Mouse (Mus musculus) liver, embryonic 11.5 days (tissue): ENCODE data around the gene Ppm1j. TPM values are rescaled to one million over a fixed set of nuclear protein-coding genes. Genes with fewer than 3 reads are reported as not detected.

ENCODE experiments used
- ATAC-seq: fragments of 200-750 bp; cut with Nextera tagmentation; replicated peaks from 2 replicates; pipeline ENCODE4 v1.8.0; 2017; ENCODE audit warnings: moderate number of reproducible peaks, mild to moderate bottlenecking, moderate TSS enrichment, moderate library complexity; ENCODE audit not compliant: low FRiP score
- DNase-seq: peaks from one replicate; pipeline ENCODE4 v3.0.0-alpha.2; 2017; ENCODE audit warnings: low spot score
- H3K27ac ChIP-seq: fragments of 300-500 bp; sonication (generic); 2 replicates; pipeline ENCODE4 v1.5.1; 2014; ENCODE audit warnings: mild to moderate bottlenecking, low read depth, low read length, control low read depth
- H3K27me3 ChIP-seq: fragments of 300-500 bp; sonication (generic); replicated peaks from 2 replicates; pipeline ENCODE4 v1.6.1; 2014; ENCODE audit warnings: low read length, mixed read lengths; ENCODE audit not compliant: control insufficient read depth, insufficient read depth
- H3K36me3 ChIP-seq: fragments of 300-500 bp; sonication (generic); 2 replicates; pipeline ENCODE4 v1.6.1; 2014; ENCODE audit warnings: mild to moderate bottlenecking, low read length, moderate library complexity, mixed read lengths; ENCODE audit not compliant: control insufficient read depth, insufficient read depth
- H3K4me1 ChIP-seq: fragments of 300-500 bp; sonication (generic); replicated peaks from 2 replicates; pipeline ENCODE4 v1.6.1; 2014; ENCODE audit warnings: low read length, mixed read lengths; ENCODE audit not compliant: control insufficient read depth, insufficient read depth
- H3K4me2 ChIP-seq: fragments of 300-500 bp; sonication (generic); 2 replicates; pipeline ENCODE4 v1.6.1; 2014; ENCODE audit warnings: mild to moderate bottlenecking, control low read depth, moderate library complexity
- H3K4me3 ChIP-seq: fragments of 300-500 bp; sonication (generic); 2 replicates; pipeline ENCODE4 v1.5.1; 2014; ENCODE audit warnings: low read depth, low read length, control low read depth
- H3K9ac ChIP-seq: fragments of 300-500 bp; sonication (generic); 2 replicates; pipeline ENCODE4 v1.6.1; 2014; ENCODE audit warnings: low read depth, low read length, control low read depth
- H3K9me3 ChIP-seq: fragments of 300-500 bp; sonication (generic); 2 replicates; pipeline ENCODE4 v1.6.1; 2016; ENCODE audit warnings: low read length, inconsistent platforms, mixed read lengths; ENCODE audit not compliant: control insufficient read depth
- WGBS: fragments of 180-500 bp; shearing (Covaris S2); extraction: QIAGEN DNeasy Blood & Tissue Kit; methylation state at CpG from one replicate; pipeline ENCODE4 v1.1.7; 2014; 5-methylcytosine and 5-hydroxymethylcytosine counted together
- polyA plus RNA-seq: library from polyadenylated mRNA; unstranded; fragments of >200 nt; fragmentation: Nextera tagmentation; extraction: Ambion mirVana; gene quantifications from 2 replicates; pipeline ENCODE4 v1.2.1, GENCODE M21; 2014

Gene Ppm1j
- polyA plus RNA-seq, 1 experiment from 2014 or later = 1.9 TPM

GRCm38 (mm10) chr3:104789312-104789605 lies 8.4 kb downstream of the Ppm1j start:
- peak overlapping the region; percentile 66 for H3K9ac ChIP-seq
- H3K4me2 ChIP-seq = peak overlapping the region; percentile 85
- 12% methylated on average over 10 of the region's 10 CpGs for WGBS
- H3K4me3 ChIP-seq = peak overlapping the region; percentile 55
- peak; percentile 67 for DNase-seq
- no peaks in the 10 kb centered on the region for H3K9me3 ChIP-seq
- peak; percentile 4; the same call in 1 of the 2 replicates for ATAC-seq
- peaks cover 29% of the 10 kb centered on the region for H3K4me1 ChIP-seq
- H3K36me3 ChIP-seq = 0 out of 2 replicates have a peak, but pooled peaks cover 2% of the 10 kb centered on the region
- peak overlapping the region; percentile 6; the same call in 1 of the 2 replicates for H3K27ac ChIP-seq
- peaks cover 6% of the 10 kb centered on the region; the same call in 1 of the 2 replicates for H3K27me3 ChIP-seq

GRCm38 (mm10) chr3:104789822-104790221 lies 9.0 kb downstream of the Ppm1j start:
- ATAC-seq = no peak
- WGBS = 51% methylated on average over 13 of the region's 13 CpGs
- peak; percentile 37 for DNase-seq
- peaks cover 6% of the 10 kb centered on the region; the same call in 1 of the 2 replicates for H3K27me3 ChIP-seq
- H3K9me3 ChIP-seq = no peaks in the 10 kb centered on the region
- H3K4me3 ChIP-seq = peak overlapping the region; percentile 55
- peaks cover 33% of the 10 kb centered on the region for H3K4me1 ChIP-seq
- 0 out of 2 replicates have a peak, but pooled peaks cover 2% of the 10 kb centered on the region for H3K36me3 ChIP-seq
- H3K9ac ChIP-seq = peak overlapping the region; percentile 66
- H3K27ac ChIP-seq = no peak overlapping the region; the same call in 1 of the 2 replicates
- H3K4me2 ChIP-seq = peak overlapping the region; percentile 85

GRCm38 (mm10) chr3:104790401-104790937 lies 9.6 kb downstream of the Ppm1j start:
- Histone ChIP-seq H3K27me3 (peaks cover 6% of the 10 kb centered on the region; the same call in 1 of the 2 replicates), H3K36me3 (peaks cover 3% of the 10 kb centered on the region; the same call in 1 of the 2 replicates), H3K4me3 (peak overlapping the region; percentile 55), H3K27ac (peak overlapping the region; percentile 32), H3K4me2 (peak overlapping the region; percentile 85), H3K9me3 (no peaks in the 10 kb centered on the region), H3K4me1 (peaks cover 37% of the 10 kb centered on the region), H3K9ac (peak overlapping the region; percentile 66)
- no peak for ATAC-seq
- DNase-seq = no peak
- 26% methylated on average over 6 of the region's 6 CpGs for WGBS

GRCm38 (mm10) chr3:104791017-104791416 lies 10.2 kb downstream of the Ppm1j start:
- no peak for DNase-seq
- peaks cover 8% of the 10 kb centered on the region; the same call in 1 of the 2 replicates for H3K36me3 ChIP-seq
- H3K9me3 ChIP-seq = no peaks in the 10 kb centered on the region
- peak overlapping the region; percentile 55; the same call in 1 of the 2 replicates for H3K4me3 ChIP-seq
- no peak overlapping the region for H3K9ac ChIP-seq
- WGBS = 37% methylated on average over 4 of the region's 4 CpGs
- H3K4me1 ChIP-seq = peaks cover 41% of the 10 kb centered on the region
- H3K4me2 ChIP-seq = peak overlapping the region; percentile 85
- H3K27me3 ChIP-seq = peaks cover 6% of the 10 kb centered on the region; the same call in 1 of the 2 replicates
- no peak overlapping the region for H3K27ac ChIP-seq
- ATAC-seq = no peak

- no peak for ATAC-seq
- Histone ChIP-seq H3K4me3 (no peak overlapping the region), H3K9ac (no peak overlapping the region), H3K4me1 (peaks cover 41% of the 10 kb centered on the region), H3K27me3 (peaks cover 6% of the 10 kb centered on the region; the same call in 1 of the 2 replicates), H3K4me2 (no peak overlapping the region), H3K9me3 (no peaks in the 10 kb centered on the region), H3K27ac (no peak overlapping the region), H3K36me3 (peaks cover 8% of the 10 kb centered on the region; the same call in 1 of the 2 replicates)
- DNase-seq = no peak
- WGBS = 93% methylated on average over 8 of the region's 8 CpGs
Measured at GRCm38 (mm10) chr3:104791671-104792070, 10.8 kb downstream of the Ppm1j start.

- 56% methylated on average over 15 of the region's 15 CpGs for WGBS
- DNase-seq (no peak), ATAC-seq (no peak)
Measured at GRCm38 (mm10) chr3:104792360-104793270, 11.8 kb downstream of the Ppm1j start.

GRCm38 (mm10) chr3:104793871-104794828 lies 13.3 kb downstream of the Ppm1j start:
- peak; percentile 90 for DNase-seq
- H3K36me3 ChIP-seq = peaks cover 14% of the 10 kb centered on the region
- peak overlapping the region; percentile 3; the same call in 1 of the 2 replicates for H3K4me2 ChIP-seq
- peaks cover 6% of the 10 kb centered on the region; the same call in 1 of the 2 replicates for H3K27me3 ChIP-seq
- WGBS = 45% methylated on average over 20 of the region's 20 CpGs
- ATAC-seq = peak; percentile 82
- H3K4me3 ChIP-seq = 0 out of 2 replicates have a peak overlapping the region, but pooled peaks have one; percentile 19
- H3K4me1 ChIP-seq = peaks cover 41% of the 10 kb centered on the region
- no peak overlapping the region for H3K9ac ChIP-seq
- peak overlapping the region; percentile 72 for H3K27ac ChIP-seq
- no peaks in the 10 kb centered on the region for H3K9me3 ChIP-seq

More at GRCm38 (mm10) chr3:104792360-104793270, 11.8 kb downstream of the Ppm1j start:
- no peak overlapping the region for H3K9ac ChIP-seq
- H3K27ac ChIP-seq = no peak overlapping the region
- H3K36me3 ChIP-seq = peaks cover 13% of the 10 kb centered on the region; the same call in 1 of the 2 replicates
- H3K4me3 ChIP-seq = no peak overlapping the region
- H3K4me2 ChIP-seq = no peak overlapping the region; the same call in 1 of the 2 replicates
- no peaks in the 10 kb centered on the region for H3K9me3 ChIP-seq
- H3K27me3 ChIP-seq = peaks cover 6% of the 10 kb centered on the region; the same call in 1 of the 2 replicates
- peaks cover 41% of the 10 kb centered on the region for H3K4me1 ChIP-seq
